Mouse (Mus musculus) E14TG2a.4 (cell line): ENCODE results near the gene Kel.

Experiments used
- CTCF ChIP-seq: conservative IDR thresholded peaks from 2 replicates; pipeline ENCODE4 v1.5.1; 2014; ENCODE audit warnings: low read length
- NANOG ChIP-seq: IDR thresholded peaks from 2 replicates; pipeline ENCODE4 v1.6.1; 2014; ENCODE audit warnings: borderline replicate concordance, low read length, mixed read lengths

- TF ChIP-seq CTCF (no peak), NANOG (no peak)
Observed at GRCm38 (mm10) chr6:41643227-41643626, 60.9 kb downstream of the Kel start.
